Mouse (Mus musculus) heart, postnatal 14 days (tissue): ENCODE results near the gene Prg2. TPM values are rescaled to one million over a fixed set of nuclear protein-coding genes. Genes with fewer than 3 reads are reported as not detected.

Experiments
- DNase-seq, 2 experiments: peaks; one replicate each; pipeline ENCODE4 v3.0.0; 2021 to 2022
- intact Hi-C: fragments of 180-260 bp; cut with DNase I; formaldehyde crosslinking; loops from one replicate; pipeline ENCODE4 v1.15.1; 2025
- total RNA-seq, 2 experiments: library from RNA; stranded (reverse); gene quantifications; 2 replicates each; pipeline ENCODE4 v1.2.3; 2021

Prg2 gene
- total RNA-seq, 2 experiments from 2014 or later: not detected

- DNase-seq: no peak
- intact Hi-C loops: no loop called here
These were observed 34.3 kb downstream of the Prg2 start for GRCm38 (mm10) chr2:85014588-85014982.

- DNase-seq: peak in 1 of 2 experiments; percentile 36
- intact Hi-C loops: loop anchor here (2.0 to 10.0 kb wide), 3 partner anchors 223 to 1443 kb away; no protein-coding TSS in a partner anchor
These were observed 41.8 kb downstream of the Prg2 start for GRCm38 (mm10) chr2:85022043-85022442.

GRCm38 (mm10) chr2:85026178-85026577 lies 45.9 kb downstream of the Prg2 start:
- no peak for DNase-seq
- intact Hi-C loops: loop anchor here (10.0 kb wide), 2 partner anchors 219 to 1439 kb away; no protein-coding TSS in a partner anchor

- intact Hi-C loops: loop anchor here (10.0 kb wide), 2 partner anchors 218 to 1438 kb away; no protein-coding TSS in a partner anchor
- no peak for DNase-seq
These were observed 47.0 kb downstream of the Prg2 start for GRCm38 (mm10) chr2:85027281-85027680.

- intact Hi-C loops: loop anchor here (10.0 kb wide), 2 partner anchors 215 to 1435 kb away; no protein-coding TSS in a partner anchor
- DNase-seq: no peak
These were observed 49.6 kb downstream of the Prg2 start for GRCm38 (mm10) chr2:85029897-85030296.

- no peak for DNase-seq
- intact Hi-C loops: no loop called here
These were observed 50.7 kb downstream of the Prg2 start for GRCm38 (mm10) chr2:85030989-85031388.

GRCm38 (mm10) chr2:85033121-85033520 lies 52.9 kb downstream of the Prg2 start:
- intact Hi-C loops: no loop called here

More at GRCm38 (mm10) chr2:85033121-85033520, 52.9 kb downstream of the Prg2 start:
- no peak for DNase-seq

Other genes starting within 250 kb of the Prg2 start
- 1 to 10 TPM in 1 of 2 experiments, under 1 TPM in 1; 0.93 to 1.3 TPM for gene Ypel4, start 246.4 kb upstream of the Prg2 start, total RNA-seq
- gene Gm19426, start 236.8 kb upstream of the Prg2 start, total RNA-seq: 1 to 10 TPM; 1.6 to 2.2 TPM
- 10 to 100 TPM; 58.8 to 72.1 TPM for gene Serping1, start 205.0 kb upstream of the Prg2 start, total RNA-seq
- gene Ube2l6, start 181.6 kb upstream of the Prg2 start, total RNA-seq: 10 to 100 TPM; 67.6 to 87.8 TPM
- under 1 TPM in 1 of 2 experiments, not detected in 1; 0.14 TPM for gene Smtnl1, start 157.8 kb upstream of the Prg2 start, total RNA-seq
- 100 to 1,000 TPM in 1 of 2 experiments, 10 to 100 TPM in 1; 78.1 to 101 TPM for gene Timm10, start 153.5 kb upstream of the Prg2 start, total RNA-seq
- 1 to 10 TPM; 2.9 to 3.6 TPM for gene Slc43a1, start 141.6 kb upstream of the Prg2 start, total RNA-seq
- gene Rtn4rl2, start 93.8 kb upstream of the Prg2 start, total RNA-seq: 1 to 10 TPM; 4.7 to 4.9 TPM
- 100 to 1,000 TPM; 101 to 105 TPM for gene Slc43a3, start 43.9 kb upstream of the Prg2 start, total RNA-seq
- not detected for gene Prg3, start 7.8 kb downstream of the Prg2 start, total RNA-seq
- gene Ssrp1, start 56.8 kb downstream of the Prg2 start, total RNA-seq: 10 to 100 TPM; 43.7 to 46.1 TPM
- under 1 TPM; 0.14 to 0.24 TPM for gene P2rx3, start 57.0 kb downstream of the Prg2 start, total RNA-seq
- 10 to 100 TPM; 84.7 to 87.5 TPM for gene Tnks1bp1, start 67.6 kb downstream of the Prg2 start, total RNA-seq
- gene Aplnr, start 155.8 kb downstream of the Prg2 start, total RNA-seq: 100 to 1,000 TPM in 1 of 2 experiments, 10 to 100 TPM in 1; 93.4 to 104 TPM
- 1 to 10 TPM; 3.1 to 4.3 TPM for gene Lrrc55, start 216.7 kb downstream of the Prg2 start, total RNA-seq